Mouse (Mus musculus) MEL (cell line): ENCODE data around the gene Rpl6. TPM values are rescaled to one million over a fixed set of nuclear protein-coding genes. Genes with fewer than 3 reads are reported as not detected.

ENCODE experiments used
- DNase-seq: peaks from one replicate; pipeline ENCODE4 v3.0.0; 2011; ENCODE audit warnings: low read depth, low spot score
- H3K27ac ChIP-seq: 2 replicates; pipeline ENCODE4 v1.5.1; 2012; ENCODE audit warnings: low read depth, mild to moderate bottlenecking, control low read depth, low read length, moderate library complexity; ENCODE audit not compliant: control insufficient read depth
- H3K27me3 ChIP-seq, 2 experiments: fragments of 150-350 bp in 1 of 2; sonication (generic) in 1 of 2; 2 replicates each; pipeline ENCODE4 v1.6.1; 2012; ENCODE audit warnings: low read length in 2 of 2, mild to moderate bottlenecking in 2 of 2, improper control_type of control experiment in 1 of 2, moderate library complexity in 1 of 2; ENCODE audit not compliant: insufficient read depth in 2 of 2, control insufficient read depth in 1 of 2
- H3K36me3 ChIP-seq, 2 experiments: 2 replicates each; pipeline ENCODE4 v1.6.1; 2012 to 2014; ENCODE audit warnings: low read length in 2 of 2, improper control_type of control experiment in 1 of 2, inconsistent platforms in 1 of 2, mild to moderate bottlenecking in 1 of 2; ENCODE audit not compliant: insufficient read depth in 2 of 2, control insufficient read depth in 1 of 2
- H3K4me1 ChIP-seq, 2 experiments: fragments of 150-350 bp in 1 of 2; sonication (generic) in 1 of 2; 2 replicates each; pipeline ENCODE4 v1.6.1; 2012; ENCODE audit warnings: low read length in 2 of 2, improper control_type of control experiment in 1 of 2, mild to moderate bottlenecking in 1 of 2; ENCODE audit not compliant: insufficient read depth in 2 of 2, control insufficient read depth in 1 of 2
- H3K4me3 ChIP-seq, 2 experiments: fragments of 150-350 bp in 1 of 2; sonication (generic) in 1 of 2; 2 replicates each; pipeline ENCODE4 v1.5.1; 2012; ENCODE audit warnings: low read depth in 2 of 2, low read length in 2 of 2, mild to moderate bottlenecking in 2 of 2, moderate library complexity in 2 of 2, control low read depth in 1 of 2, improper control_type of control experiment in 1 of 2; ENCODE audit not compliant: control insufficient read depth in 1 of 2, insufficient read depth in 1 of 2
- H3K79me2 ChIP-seq: 2 replicates; pipeline ENCODE4 v1.6.1; 2012; ENCODE audit warnings: mild to moderate bottlenecking, low read length, moderate library complexity; ENCODE audit not compliant: control insufficient read depth, poor library complexity, insufficient read depth
- H3K9ac ChIP-seq: 2 replicates; pipeline ENCODE4 v1.6.1; 2012; ENCODE audit warnings: low read depth, mild to moderate bottlenecking, control low read depth, low read length, moderate library complexity; ENCODE audit not compliant: control insufficient read depth, poor library complexity, severe bottlenecking
- H3K9me3 ChIP-seq: fragments of 150-350 bp; sonication (generic); replicated peaks from 2 replicates; pipeline ENCODE4 v1.6.1; 2012; ENCODE audit warnings: mild to moderate bottlenecking, low read length, improper control_type of control experiment, moderate library complexity; ENCODE audit not compliant: insufficient read depth
- BHLHE40 ChIP-seq: IDR thresholded peaks from 2 replicates; pipeline ENCODE4 v1.6.1; 2012; ENCODE audit warnings: low read depth, mild to moderate bottlenecking, inconsistent platforms, low read length, improper control_type of control experiment, borderline replicate concordance
- CHD1 ChIP-seq: IDR thresholded peaks from 2 replicates; pipeline ENCODE4 v1.6.1; 2012; ENCODE audit warnings: low read depth, mild to moderate bottlenecking, inconsistent platforms, low read length, improper control_type of control experiment
- CHD2 ChIP-seq: IDR thresholded peaks from 2 replicates; pipeline ENCODE4 v1.6.1; 2011; ENCODE audit warnings: low read length, improper control_type of control experiment
- CTCF ChIP-seq, 3 experiments: IDR thresholded peaks in 2 of 3; conservative IDR thresholded peaks in 1 of 3; 2 replicates each; pipeline ENCODE4 v1.5.1; 2011 to 2012; ENCODE audit warnings: low read length in 3 of 3, low read depth in 2 of 3, mild to moderate bottlenecking in 2 of 3, improper control_type of control experiment in 1 of 3, inconsistent platforms in 1 of 3, mixed read lengths in 1 of 3, moderate library complexity in 1 of 3; ENCODE audit not compliant: control insufficient read depth in 1 of 3, insufficient read depth in 1 of 3, poor library complexity in 1 of 3, severe bottlenecking in 1 of 3
- E2F4 ChIP-seq: IDR thresholded peaks from 2 replicates; pipeline ENCODE4 v1.6.1; 2011; ENCODE audit warnings: low read depth, low read length, improper control_type of control experiment, borderline replicate concordance
- ELF1 ChIP-seq: IDR thresholded peaks from 2 replicates; pipeline ENCODE4 v1.6.1; 2014; ENCODE audit warnings: low read depth, mild to moderate bottlenecking, inconsistent platforms, low read length, improper control_type of control experiment, moderate library complexity
- EP300 ChIP-seq, 2 experiments: IDR thresholded peaks; 2 replicates each; pipeline ENCODE4 v1.6.1; 2011; ENCODE audit warnings: improper control_type of control experiment in 2 of 2, low read length in 2 of 2, low read depth in 1 of 2, mild to moderate bottlenecking in 1 of 2
- ETS1 ChIP-seq: IDR thresholded peaks from 2 replicates; pipeline ENCODE4 v1.6.1; 2012; ENCODE audit warnings: low read depth, mild to moderate bottlenecking, inconsistent platforms, low read length, improper control_type of control experiment, moderate library complexity
- GABPA ChIP-seq: IDR thresholded peaks from 2 replicates; pipeline ENCODE4 v1.6.1; 2012; ENCODE audit warnings: low read depth, mild to moderate bottlenecking, inconsistent platforms, low read length, improper control_type of control experiment, moderate library complexity
- GATA1 ChIP-seq: IDR thresholded peaks from 2 replicates; pipeline ENCODE4 v1.6.1; 2011; ENCODE audit warnings: low read depth, low read length, improper control_type of control experiment
- HCFC1 ChIP-seq: IDR thresholded peaks from 2 replicates; pipeline ENCODE4 v1.6.1; 2012; ENCODE audit warnings: low read depth, mild to moderate bottlenecking, inconsistent platforms, low read length, improper control_type of control experiment, moderate library complexity
- JUND ChIP-seq: IDR thresholded peaks from 2 replicates; pipeline ENCODE4 v1.6.1; 2011; ENCODE audit warnings: low read depth, mild to moderate bottlenecking, improper control_type of control experiment, low read length
- MAFK ChIP-seq: IDR thresholded peaks from 2 replicates; pipeline ENCODE4 v1.6.1; 2011; ENCODE audit warnings: low read depth, mild to moderate bottlenecking, low read length, improper control_type of control experiment, borderline replicate concordance
- MAX ChIP-seq: IDR thresholded peaks from 2 replicates; pipeline ENCODE4 v1.6.1; 2011; ENCODE audit warnings: low read length, improper control_type of control experiment
- MAZ ChIP-seq: IDR thresholded peaks from 2 replicates; pipeline ENCODE4 v1.6.1; 2012; ENCODE audit warnings: low read depth, mild to moderate bottlenecking, inconsistent platforms, low read length, improper control_type of control experiment
- MEF2A ChIP-seq: IDR thresholded peaks from 2 replicates; pipeline ENCODE4 v1.6.1; 2014; ENCODE audit warnings: low read depth, mild to moderate bottlenecking, inconsistent platforms, low read length, improper control_type of control experiment; ENCODE audit not compliant: poor library complexity, insufficient replicate concordance, severe bottlenecking; ENCODE audit errors: extremely low read depth
- MYB ChIP-seq: IDR thresholded peaks from 2 replicates; pipeline ENCODE4 v1.6.1; 2011; ENCODE audit warnings: mild to moderate bottlenecking, low read depth, low read length, improper control_type of control experiment
- MYC ChIP-seq: IDR thresholded peaks from 2 replicates; pipeline ENCODE4 v1.6.1; 2011; ENCODE audit warnings: low read depth, mild to moderate bottlenecking, low read length, improper control_type of control experiment, moderate library complexity
- NELFE ChIP-seq: IDR thresholded peaks from 2 replicates; pipeline ENCODE4 v1.6.1; 2011; ENCODE audit warnings: low read depth, low read length, improper control_type of control experiment
- NRF1 ChIP-seq: IDR thresholded peaks from 2 replicates; pipeline ENCODE4 v1.6.1; 2014; ENCODE audit warnings: low read depth, mild to moderate bottlenecking, inconsistent platforms, low read length, improper control_type of control experiment, moderate library complexity; ENCODE audit not compliant: poor library complexity, insufficient read depth, severe bottlenecking
- POLR2A ChIP-seq, 2 experiments: IDR thresholded peaks; 2 replicates each; pipeline ENCODE4 v1.6.1; 2011 to 2012; ENCODE audit warnings: low read length in 2 of 2, mild to moderate bottlenecking in 2 of 2, control low read depth in 1 of 2, improper control_type of control experiment in 1 of 2, low read depth in 1 of 2, moderate library complexity in 1 of 2; ENCODE audit not compliant: control insufficient read depth in 1 of 2, insufficient read depth in 1 of 2, poor library complexity in 1 of 2
- POLR2AphosphoS2 ChIP-seq: IDR thresholded peaks from 2 replicates; pipeline ENCODE4 v1.6.1; 2011; ENCODE audit warnings: low read length, improper control_type of control experiment
- POLR2AphosphoS5 ChIP-seq: IDR thresholded peaks from 2 replicates; pipeline ENCODE4 v1.6.1; 2012; ENCODE audit warnings: low read depth, borderline replicate concordance, mild to moderate bottlenecking, inconsistent platforms, low read length, moderate library complexity, mixed read lengths
- RAD21 ChIP-seq: IDR thresholded peaks from 2 replicates; pipeline ENCODE4 v1.6.1; 2011; ENCODE audit warnings: mild to moderate bottlenecking, low read depth, low read length, improper control_type of control experiment
- RCOR1 ChIP-seq: IDR thresholded peaks from 2 replicates; pipeline ENCODE4 v1.6.1; 2012; ENCODE audit warnings: low read depth, mild to moderate bottlenecking, inconsistent platforms, low read length, improper control_type of control experiment
- SIN3A ChIP-seq: IDR thresholded peaks from 2 replicates; pipeline ENCODE4 v1.6.1; 2012; ENCODE audit warnings: low read length, improper control_type of control experiment, inconsistent platforms
- SMC3 ChIP-seq: IDR thresholded peaks from 2 replicates; pipeline ENCODE4 v1.6.1; 2011; ENCODE audit warnings: low read depth, low read length, improper control_type of control experiment
- TAL1 ChIP-seq: IDR thresholded peaks from 2 replicates; pipeline ENCODE4 v1.6.1; 2012; ENCODE audit warnings: mild to moderate bottlenecking, inconsistent platforms, low read length, moderate library complexity, mixed read lengths
- TBP ChIP-seq: IDR thresholded peaks from 2 replicates; pipeline ENCODE4 v1.8.0; 2011; ENCODE audit warnings: low read depth, low read length, improper control_type of control experiment
- TCF12 ChIP-seq: IDR thresholded peaks from 2 replicates; pipeline ENCODE4 v1.6.1; 2014; ENCODE audit warnings: low read depth, mild to moderate bottlenecking, inconsistent platforms, low read length, improper control_type of control experiment, moderate library complexity
- UBTF ChIP-seq: IDR thresholded peaks from 2 replicates; pipeline ENCODE4 v1.6.1; 2012; ENCODE audit warnings: low read depth, mild to moderate bottlenecking, inconsistent platforms, low read length, improper control_type of control experiment, moderate library complexity, borderline replicate concordance; ENCODE audit not compliant: insufficient read depth
- USF1 ChIP-seq: IDR thresholded peaks from 2 replicates; pipeline ENCODE4 v1.6.1; 2014; ENCODE audit warnings: low read depth, mild to moderate bottlenecking, inconsistent platforms, low read length, improper control_type of control experiment, moderate library complexity
- USF2 ChIP-seq, 2 experiments: IDR thresholded peaks; 2 replicates each; pipeline ENCODE4 v1.6.1; 2011 to 2012; ENCODE audit warnings: improper control_type of control experiment in 2 of 2, low read length in 2 of 2, borderline replicate concordance in 1 of 2, inconsistent platforms in 1 of 2, low read depth in 1 of 2, mild to moderate bottlenecking in 1 of 2; ENCODE audit not compliant: insufficient read depth in 1 of 2
- ZC3H11A ChIP-seq: IDR thresholded peaks from 2 replicates; pipeline ENCODE4 v1.6.1; 2012; ENCODE audit warnings: low read depth, mild to moderate bottlenecking, inconsistent platforms, low read length, improper control_type of control experiment
- ZKSCAN1 ChIP-seq: IDR thresholded peaks from 2 replicates; pipeline ENCODE4 v1.6.1; 2012; ENCODE audit warnings: low read depth, mild to moderate bottlenecking, inconsistent platforms, low read length, improper control_type of control experiment, moderate library complexity
- ZMIZ1 ChIP-seq: IDR thresholded peaks from 2 replicates; pipeline ENCODE4 v1.6.1; 2012; ENCODE audit warnings: low read depth, mild to moderate bottlenecking, inconsistent platforms, low read length, improper control_type of control experiment, moderate library complexity
- polyA plus RNA-seq, 2 experiments: library from polyadenylated mRNA; stranded (reverse) in 1 of 2; unstranded in 1 of 2; fragments of >175 nt in 1 of 2; fragments of >200 nt in 1 of 2; gene quantifications; 2 replicates each; pipeline versions ENCODE4 v1.2.1 to v1.2.4; 2012; ENCODE audit warnings: low replicate concordance in 2 of 2, low read depth in 1 of 2; ENCODE audit not compliant: insufficient read length in 2 of 2, insufficient read depth in 1 of 2, missing spikeins in 1 of 2
- total RNA-seq: library from RNA; depleted of rRNA; stranded (reverse); fragments of 300-350 nt; gene quantifications from 2 replicates; pipeline ENCODE4 v1.2.3, GENCODE M21; 2012

Gene Rpl6
- total and polyA plus RNA-seq, 3 experiments, result 850 to 2,901 (median 2,779) TPM

- Histone ChIP-seq H3K27me3 (no peaks in the 10 kb centered on the region), H3K4me1 (peaks cover 12% of the 10 kb centered on the region in 2 experiments), H3K9me3 (no peaks in the 10 kb centered on the region), H3K36me3 (peaks cover 0 to 22% of the 10 kb centered on the region in 2 experiments; a peak in 2 of 4 replicates), H3K27ac (peak within 1 kb of the TSS; percentile 58; the same call in 1 of the 2 replicates), H3K79me2 (peaks cover 23% of the 10 kb centered on the region), H3K9ac (peak within 1 kb of the TSS; percentile 96), H3K4me3 (peak within 1 kb of the TSS; percentile 75 to 76)
- DNase-seq, result peak; percentile 95
- TF ChIP-seq POLR2AphosphoS5, result no peak
- TF ChIP-seq NELFE, result peak; percentile 94
- no peak; the same call in 1 of the 2 replicates for TF ChIP-seq ZC3H11A
- no peak for TF ChIP-seq MAFK
- TF ChIP-seq CHD1, result no peak
- TF ChIP-seq RAD21, result no peak
- TF ChIP-seq USF1, result no peak
- 0 out of 2 replicates have a peak, but pooled peaks have one; percentile 32 for TF ChIP-seq ETS1
- no peak for TF ChIP-seq RCOR1
- peak; percentile 91 for TF ChIP-seq MAZ
- no peak for TF ChIP-seq GATA1
- no peak for TF ChIP-seq E2F4
- TF ChIP-seq MYC, result no peak
- TF ChIP-seq SMC3, result no peak
- TF ChIP-seq POLR2AphosphoS2, result peak; percentile 71; the same call in 1 of the 2 replicates
- TF ChIP-seq MEF2A, result no peak
- no peak for TF ChIP-seq EP300 (IDR thresholded peaks at IDR 0.05; ENCODE audit: low read depth in 1 of 2, low read length in 2 of 2)
- no peak for TF ChIP-seq MYB
- no peak for TF ChIP-seq CTCF (IDR thresholded peaks at IDR 0.05 in 2 of 3, conservative IDR thresholded peaks at IDR 0.05 in 1 of 3; ENCODE audit: control insufficient read depth in 1 of 3, insufficient read depth in 1 of 3, low read depth in 2 of 3, low read length in 3 of 3, poor library complexity in 1 of 3, severe bottlenecking in 1 of 3)
- TF ChIP-seq ELF1, result no peak
- no peak for TF ChIP-seq UBTF
- peak; percentile 98 for TF ChIP-seq TBP
- no peak for TF ChIP-seq USF2 (IDR thresholded peaks at IDR 0.05; ENCODE audit: borderline replicate concordance in 1 of 2, insufficient read depth in 1 of 2, low read depth in 1 of 2, low read length in 2 of 2)
- TF ChIP-seq ZKSCAN1, result no peak
- TF ChIP-seq GABPA, result no peak
- no peak for TF ChIP-seq BHLHE40
- TF ChIP-seq ZMIZ1, result peak; percentile 95
- no peak for TF ChIP-seq TAL1
- TF ChIP-seq POLR2A (IDR thresholded peaks at IDR 0.05; ENCODE audit: control insufficient read depth in 1 of 2, insufficient read depth in 1 of 2, low read depth in 1 of 2, low read length in 2 of 2, poor library complexity in 1 of 2), result peak; percentile 88 to 98
- TF ChIP-seq TCF12, result peak; percentile 65
- TF ChIP-seq JUND, result no peak
- no peak for TF ChIP-seq CHD2
- peak; percentile 61 for TF ChIP-seq SIN3A
- TF ChIP-seq NRF1, result 0 out of 2 replicates have a peak, but pooled peaks have one; percentile 25
- peak; percentile 85 for TF ChIP-seq HCFC1
- peak; percentile 38; the same call in 1 of the 2 replicates for TF ChIP-seq MAX
These were observed 15.9 kb downstream of the Rpl6 start, which contains the start of gene Hectd4 for GRCm38 (mm10) chr5:121219980-121220731. Gene Hectd4, plus strand, starts transcription at chr5:121220219.
